Mouse (Mus musculus) heart, adult 9 months (tissue): ENCODE data around the gene 2310011J03Rik.
A peak's percentile ranks its signal among the peaks of the same experiment; 100 is the strongest.

Experiments
- DNase-seq, 2 experiments: peaks; one replicate each; pipeline ENCODE4 v3.0.0; 2022; ENCODE audit warnings: low spot score in 2 of 2

The 2310011J03Rik gene

DNA sequence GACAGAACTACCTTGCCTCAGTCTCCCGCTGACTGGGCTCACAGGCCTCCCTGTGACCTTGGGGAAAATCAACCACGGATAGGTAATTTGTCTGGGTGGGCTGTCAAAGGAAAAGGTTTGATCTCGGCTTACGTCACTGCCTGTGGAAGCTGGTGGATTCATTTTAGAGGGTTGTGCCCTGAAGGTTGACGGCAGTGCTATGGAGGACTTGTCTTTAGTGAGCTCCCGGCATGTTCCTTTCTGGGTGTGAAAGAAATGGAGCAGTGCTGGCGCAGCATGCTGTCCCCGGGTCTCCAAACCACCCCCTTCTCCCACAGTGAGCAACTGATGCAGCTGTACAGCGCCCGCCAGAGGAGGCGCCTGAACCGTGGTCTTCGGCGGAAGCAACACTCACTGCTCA, 27.0 kb downstream of the 2310011J03Rik start:
- DNase-seq: no peak

DNA sequence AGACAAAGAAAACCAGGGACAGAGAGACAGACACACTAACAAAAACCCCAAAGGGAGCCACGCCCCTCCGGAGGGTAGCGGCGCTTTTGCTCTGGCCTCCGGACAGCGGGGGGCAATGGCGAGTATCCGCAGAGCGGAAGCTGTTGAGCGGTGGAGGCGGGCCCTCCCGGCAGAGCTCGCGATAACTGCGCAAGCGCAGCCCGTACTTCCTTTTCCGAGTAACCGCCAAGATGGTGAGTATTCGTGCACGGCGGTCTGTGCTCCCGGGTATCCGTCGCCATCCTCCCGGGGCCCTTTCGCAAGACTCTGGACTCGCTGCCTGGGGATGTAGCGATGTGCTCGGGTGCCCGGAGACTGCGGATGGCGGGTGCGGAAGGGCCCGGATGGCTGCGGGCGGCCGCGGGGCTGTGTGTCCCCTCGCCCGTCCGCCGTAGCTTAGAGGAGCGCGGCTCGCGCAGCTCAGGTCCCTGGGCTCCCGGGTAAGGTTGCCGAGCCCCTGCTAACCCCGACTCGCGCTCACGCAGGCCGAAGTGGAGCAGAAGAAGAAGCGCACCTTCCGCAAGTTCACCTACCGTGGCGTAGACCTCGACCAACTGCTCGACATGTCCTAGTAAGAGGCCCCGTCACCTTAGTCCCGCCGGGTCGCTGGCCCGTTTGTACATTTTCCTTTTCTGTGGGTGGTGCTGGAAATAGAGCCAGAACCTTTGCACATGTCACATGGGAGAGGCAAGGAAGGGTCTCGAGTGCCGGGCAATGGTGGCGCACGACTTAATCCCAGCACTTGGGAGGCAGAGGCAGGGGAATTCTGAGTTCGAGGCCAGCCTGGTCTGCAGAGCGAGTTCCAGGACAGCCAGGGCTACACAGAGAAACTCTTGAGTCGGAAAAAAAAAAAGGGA, 27.8 kb downstream of the 2310011J03Rik start, which contains the start of gene Rps15:
TSS of gene Rps15 (plus strand) at position 203 of the 896 bp plus-strand sequence.
- DNase-seq: peak; percentile 89 to 93

DNA sequence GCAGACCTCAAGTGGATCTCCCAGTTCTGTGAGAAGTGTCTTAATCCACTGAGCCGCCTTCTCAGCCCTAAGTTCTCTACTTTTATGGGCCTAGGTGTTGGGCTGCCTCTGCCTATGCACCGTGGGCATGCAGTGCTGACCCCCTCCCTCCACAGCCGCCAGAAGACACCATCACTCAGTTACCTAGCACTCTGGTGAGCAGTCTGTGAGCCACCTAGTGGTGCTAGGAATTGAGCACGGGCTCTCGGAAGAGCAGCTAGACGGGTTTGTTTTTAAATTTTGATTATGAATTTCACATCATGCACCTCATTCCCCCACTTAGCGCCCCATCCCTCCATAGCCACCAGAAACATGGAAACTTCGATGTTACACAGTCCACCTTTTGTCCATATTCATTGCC, 31.7 kb downstream of the 2310011J03Rik start:
- DNase-seq: no peak

DNA sequence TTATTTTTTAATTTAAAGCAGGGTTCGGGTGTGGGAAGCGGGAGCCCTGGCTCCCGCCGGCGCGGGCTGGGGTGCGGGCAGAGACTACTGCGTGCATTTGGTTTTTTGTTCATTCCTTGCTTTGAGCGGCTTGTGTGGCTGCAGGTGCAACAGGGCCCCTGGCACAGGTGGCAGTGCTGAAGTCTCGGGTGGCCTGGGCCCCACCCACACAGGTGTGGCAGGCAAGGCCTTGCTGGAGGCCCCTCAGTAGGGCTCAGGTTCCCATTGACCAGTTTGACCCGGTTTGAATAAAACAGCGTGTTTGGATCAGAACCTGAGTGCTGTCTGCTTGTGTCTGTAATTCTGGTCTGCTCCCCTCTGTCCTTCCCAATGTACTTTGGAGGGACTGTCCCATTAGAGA, 32.2 kb downstream of the 2310011J03Rik start:
- no peak for DNase-seq

DNA sequence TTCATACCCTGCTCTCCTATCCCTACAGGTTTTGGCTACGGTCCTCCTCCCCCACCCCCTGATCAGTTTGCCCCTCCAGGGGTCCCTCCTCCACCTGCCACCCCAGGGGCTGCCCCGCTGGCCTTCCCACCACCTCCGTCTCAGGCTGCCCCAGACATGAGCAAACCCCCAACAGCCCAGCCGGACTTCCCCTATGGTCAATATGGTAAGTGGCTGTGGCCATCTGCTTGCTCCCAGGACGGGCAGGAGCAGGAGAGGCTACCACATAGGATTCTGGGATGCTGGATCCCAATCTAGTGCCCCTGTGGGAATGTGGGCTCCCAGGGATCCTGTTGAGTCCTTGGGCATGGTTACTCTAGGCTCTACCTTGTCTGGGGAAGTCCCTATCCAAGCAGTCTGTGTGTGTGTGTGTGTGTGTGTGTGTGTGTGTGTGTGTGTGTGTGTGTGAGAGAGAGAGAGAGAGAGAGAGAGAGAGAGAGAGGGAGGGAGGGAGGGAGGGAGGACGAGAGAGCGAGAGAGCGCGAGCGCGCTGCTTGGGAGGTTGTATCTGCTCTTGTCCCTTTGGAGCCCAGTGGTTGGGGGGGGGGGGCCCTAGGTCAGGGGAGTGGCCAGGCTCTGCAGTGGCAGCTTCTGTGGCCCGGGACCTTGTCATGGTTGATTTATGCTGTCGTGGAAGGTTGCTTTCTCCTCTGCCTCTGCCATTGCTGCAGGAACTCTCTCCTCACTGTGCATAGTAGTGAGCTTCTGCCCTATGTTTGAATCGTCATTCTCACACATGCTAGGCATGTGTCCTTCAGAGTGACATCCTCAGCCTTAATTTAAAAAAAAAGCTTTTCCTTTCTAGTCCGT, 34.9 kb downstream of the 2310011J03Rik start:
- DNase-seq: no peak

DNA sequence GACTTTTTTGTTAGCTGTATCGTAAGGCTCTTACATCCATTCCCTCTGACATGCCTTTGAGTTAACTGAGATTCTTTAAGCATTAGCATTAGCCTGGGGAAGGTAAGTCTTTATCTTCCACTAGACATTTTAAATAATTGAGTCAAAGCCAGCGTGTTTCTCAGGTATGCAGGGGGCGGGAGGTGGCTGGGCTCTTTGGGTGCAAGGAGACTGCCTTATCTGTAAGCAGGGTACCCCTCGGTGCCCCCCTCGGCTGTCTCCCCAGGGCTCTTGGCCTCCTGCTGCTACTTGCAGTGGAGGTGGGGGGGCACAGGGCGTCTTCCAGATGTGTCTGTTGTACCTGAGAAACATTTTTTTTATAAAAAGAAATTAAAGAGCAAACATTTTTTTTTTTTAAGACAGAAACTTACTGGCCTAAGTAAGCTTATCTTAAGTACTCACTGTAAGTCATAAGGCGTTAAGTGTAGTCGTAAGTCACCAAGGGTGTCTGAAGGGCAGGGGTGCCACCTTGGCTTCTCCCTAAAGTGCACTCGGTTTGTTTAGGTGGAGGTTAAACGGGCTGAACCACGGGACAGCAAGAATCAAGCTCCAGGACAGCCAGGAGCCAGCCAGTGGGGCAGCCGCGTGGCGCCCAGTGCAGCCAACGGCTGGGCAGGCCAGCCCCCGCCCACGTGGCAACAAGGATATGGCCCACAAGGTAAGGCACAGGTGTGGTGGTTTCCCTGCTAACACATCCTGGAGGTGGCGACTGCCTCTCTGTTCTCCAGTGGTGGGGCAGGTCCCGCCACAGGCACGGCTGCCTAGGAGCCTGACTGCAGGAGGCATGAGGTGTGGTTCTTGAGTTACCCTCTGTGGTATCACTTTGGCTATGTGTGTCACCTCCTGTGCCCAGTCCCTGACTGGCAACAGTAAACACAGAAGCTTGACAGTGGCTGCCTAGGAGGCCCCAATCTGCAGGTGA, 37.6 kb downstream of the 2310011J03Rik start:
- DNase-seq: no peak

DNA sequence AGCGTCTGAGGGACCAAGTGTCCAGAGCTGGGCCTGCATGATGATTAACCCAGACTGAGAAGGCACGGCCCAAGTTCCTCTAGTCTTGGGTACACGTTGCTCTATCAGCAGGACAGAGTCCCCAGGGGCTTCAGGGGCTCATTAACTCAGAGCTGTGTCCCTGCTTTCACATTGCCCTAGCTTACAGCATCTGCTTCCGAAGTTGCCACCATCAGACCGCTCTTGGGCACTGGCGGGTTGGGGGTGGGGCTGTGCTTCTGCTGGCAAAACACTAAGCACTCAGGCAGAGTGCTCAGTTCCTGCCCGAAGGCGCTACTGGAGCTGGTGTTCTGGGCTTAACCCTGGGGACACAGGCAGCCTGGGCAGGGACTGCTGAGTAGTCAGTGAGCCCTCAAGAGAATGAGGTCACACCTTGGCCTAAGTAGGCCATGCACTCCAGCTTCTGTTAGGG, 38.4 kb downstream of the 2310011J03Rik start:
- no peak for DNase-seq

DNA sequence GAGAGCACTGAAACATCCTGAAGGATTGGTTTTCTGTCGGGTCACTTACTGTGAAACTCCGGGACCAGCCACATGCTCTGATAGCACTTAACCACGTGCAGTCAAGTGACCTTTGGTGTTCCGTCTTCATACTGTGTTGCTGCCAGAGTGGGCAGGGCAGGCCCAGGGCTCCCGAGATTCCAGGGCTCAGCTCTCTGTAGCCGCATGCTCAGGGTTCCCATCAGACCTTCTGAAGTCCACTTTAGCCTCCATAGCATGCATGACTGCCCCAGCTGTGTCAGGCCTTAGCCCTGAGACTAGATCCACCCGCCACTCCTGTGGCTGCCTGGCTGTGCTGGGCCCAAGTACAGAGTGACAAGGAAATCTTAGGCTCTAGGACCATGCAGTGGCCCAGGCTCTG, 39.0 kb downstream of the 2310011J03Rik start:
- DNase-seq: peak in 1 of 2 experiments; percentile 64

DNA sequence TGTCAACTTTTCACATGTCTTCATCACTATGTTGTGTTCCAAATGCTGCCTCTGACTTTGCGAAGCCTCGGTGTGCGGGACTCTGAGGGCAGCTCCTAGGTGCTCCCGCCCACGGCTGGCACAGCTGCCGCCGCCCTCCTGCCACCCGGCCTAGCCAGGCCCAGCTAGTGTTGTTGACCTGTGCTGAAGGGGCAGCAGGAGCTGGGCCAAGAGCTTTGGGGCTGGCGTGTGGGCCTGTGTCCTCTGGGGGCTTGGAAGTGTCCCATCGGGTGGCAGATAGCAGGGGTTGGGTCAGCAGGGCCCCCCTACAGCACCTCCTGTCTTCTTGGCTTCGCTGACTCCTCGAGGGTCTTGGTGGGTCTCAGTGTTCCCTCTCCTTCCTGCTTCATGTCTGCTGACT, 41.1 kb downstream of the 2310011J03Rik start:
- DNase-seq: no peak

DNA sequence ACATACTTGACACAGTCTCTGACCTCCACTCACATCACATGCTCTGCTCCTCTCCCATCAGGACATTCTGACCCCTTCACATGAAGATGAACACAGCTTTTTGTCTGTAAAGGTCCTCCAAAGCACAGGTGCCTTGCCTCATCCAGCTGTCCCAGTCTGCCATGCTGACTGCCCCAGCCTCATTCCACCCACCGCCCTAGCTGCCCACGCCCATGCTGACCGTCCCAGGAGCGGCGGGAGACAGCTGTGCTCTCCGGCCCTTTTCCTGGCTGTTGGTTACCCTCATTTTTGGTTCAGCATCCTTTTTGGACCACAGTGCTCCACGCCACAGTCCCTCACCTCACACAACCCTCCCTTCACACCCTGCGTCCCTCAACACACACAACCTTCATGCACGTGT, 41.9 kb downstream of the 2310011J03Rik start:
- no peak for DNase-seq

DNA sequence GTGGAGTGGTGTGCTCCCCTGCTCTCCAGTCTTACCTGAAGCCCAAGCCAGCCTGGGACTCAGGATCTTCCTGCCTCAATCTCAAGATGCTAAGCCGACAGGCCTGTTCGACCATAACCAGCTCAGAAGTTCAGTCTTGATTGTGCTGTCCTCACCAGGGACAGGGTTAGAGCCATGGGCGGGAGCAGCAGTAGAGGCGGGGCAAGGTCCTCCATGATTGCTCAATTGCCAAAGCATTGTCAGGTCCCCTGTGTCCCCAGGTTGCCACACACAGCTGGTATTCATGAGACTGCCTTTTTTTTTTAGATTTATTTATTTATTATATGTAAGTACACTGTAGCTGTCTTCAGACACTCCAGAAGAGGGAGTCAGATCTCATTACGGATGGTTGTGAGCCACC, 44.1 kb downstream of the 2310011J03Rik start:
- no peak for DNase-seq

DNA sequence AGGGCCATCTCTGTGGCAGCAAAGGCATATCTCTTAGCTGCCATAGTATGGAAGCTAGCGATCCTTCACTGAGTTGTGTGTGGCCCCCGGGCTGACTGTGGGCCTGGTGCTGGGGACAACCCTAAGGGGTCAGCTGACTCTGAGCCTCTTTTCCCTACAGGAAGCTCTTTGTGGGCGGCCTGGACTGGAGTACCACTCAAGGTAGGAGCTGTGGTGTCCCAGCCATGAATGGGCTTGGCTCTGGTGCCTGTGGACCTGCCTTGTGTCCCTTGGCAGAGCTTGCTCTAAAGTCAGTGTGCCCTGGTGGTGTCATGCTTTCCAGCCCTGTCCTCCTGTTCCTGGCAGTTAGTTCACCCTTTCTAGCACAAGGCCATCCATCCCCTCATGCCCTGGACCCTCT, 46.5 kb downstream of the 2310011J03Rik start:
- DNase-seq: no peak

DNA sequence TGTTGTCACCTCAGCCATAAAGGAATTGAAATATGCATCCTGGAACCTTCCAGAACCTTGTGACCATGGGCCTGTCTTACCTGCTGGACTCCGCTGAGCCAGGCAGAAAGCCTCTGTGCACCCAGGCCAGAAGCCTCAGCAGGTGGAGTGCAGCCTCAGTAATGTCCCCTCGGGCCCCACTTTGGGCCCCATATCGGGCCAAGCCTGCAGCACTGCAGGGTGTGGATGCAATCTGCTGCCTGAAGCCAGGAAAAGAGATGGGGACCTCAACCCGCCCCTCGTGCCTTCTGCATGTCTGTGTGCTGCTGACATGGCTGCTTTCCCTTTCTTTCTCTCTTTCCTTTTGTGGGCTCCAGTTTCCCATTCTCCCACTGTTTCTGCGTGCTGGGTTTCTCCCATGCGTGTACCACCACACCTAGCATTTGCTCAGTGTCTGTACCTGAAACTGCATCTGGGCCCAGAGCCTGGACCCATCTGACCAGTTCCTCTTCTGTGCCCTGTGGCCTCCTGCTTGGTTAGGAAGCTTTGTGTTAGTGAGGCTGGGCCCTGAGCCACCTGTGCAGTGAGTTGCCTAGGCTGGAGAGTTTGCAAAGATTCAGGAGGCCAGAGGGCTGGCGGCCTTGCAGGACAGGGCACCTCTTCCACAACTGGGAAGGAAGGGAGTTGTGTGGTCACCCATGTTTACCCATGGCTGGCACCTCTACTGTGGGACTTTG, 48.3 kb downstream of the 2310011J03Rik start:
- no peak for DNase-seq

DNA sequence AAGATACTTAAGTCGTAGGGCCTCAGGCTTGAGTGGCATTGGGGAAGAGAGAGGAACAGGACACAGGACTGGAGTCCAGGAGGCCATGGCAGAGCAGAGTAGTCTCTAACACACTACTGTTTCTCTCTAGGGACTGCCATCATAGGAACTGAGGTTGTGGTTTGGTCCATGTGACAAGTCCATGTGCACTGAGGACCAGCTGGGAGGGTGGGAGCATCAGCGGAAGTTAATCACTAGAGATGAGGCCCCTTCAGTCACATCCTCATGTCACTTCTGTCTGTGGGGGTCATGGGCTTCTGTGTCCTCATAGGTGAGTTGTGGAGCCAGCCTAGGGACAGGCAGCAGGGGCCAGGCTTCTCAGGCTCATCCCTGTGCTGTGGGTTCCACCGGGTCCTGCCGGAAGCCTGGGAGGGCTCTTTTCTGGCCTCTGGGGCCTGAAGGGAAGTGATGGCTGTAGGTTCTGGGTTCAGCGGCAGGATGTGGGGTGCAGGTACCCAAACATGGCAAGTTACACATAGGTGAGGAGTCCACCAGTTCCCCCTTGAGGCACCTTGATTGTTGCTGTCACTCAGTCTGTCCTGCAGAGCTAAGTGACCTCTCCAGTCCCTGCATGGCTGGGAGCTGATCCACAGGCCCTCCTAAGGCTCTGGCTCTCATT, 49.0 kb downstream of the 2310011J03Rik start:
- DNase-seq: no peak

DNA sequence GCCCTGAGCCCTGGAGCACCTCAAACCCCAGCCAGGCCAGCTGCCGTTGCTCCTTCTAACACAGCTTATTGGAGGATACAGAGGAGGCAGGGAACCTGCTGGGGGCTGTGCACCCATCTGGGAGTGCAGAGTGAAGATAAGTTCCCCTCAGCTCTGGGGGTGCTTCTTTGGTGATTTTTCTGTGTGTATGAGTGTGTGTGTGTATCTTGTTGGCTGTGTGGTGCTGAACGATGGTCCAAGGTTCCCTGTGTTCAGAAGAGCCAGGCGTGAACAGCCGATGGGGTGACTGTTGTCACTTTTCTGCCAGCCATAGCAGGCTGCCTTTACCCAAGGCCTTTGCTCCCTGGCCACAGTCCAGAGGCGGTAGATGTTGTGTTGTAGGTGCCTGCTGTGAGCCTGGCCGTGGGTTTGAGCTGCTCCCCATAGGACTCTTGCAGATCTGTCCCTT, 49.6 kb downstream of the 2310011J03Rik start:
- DNase-seq: no peak

DNA sequence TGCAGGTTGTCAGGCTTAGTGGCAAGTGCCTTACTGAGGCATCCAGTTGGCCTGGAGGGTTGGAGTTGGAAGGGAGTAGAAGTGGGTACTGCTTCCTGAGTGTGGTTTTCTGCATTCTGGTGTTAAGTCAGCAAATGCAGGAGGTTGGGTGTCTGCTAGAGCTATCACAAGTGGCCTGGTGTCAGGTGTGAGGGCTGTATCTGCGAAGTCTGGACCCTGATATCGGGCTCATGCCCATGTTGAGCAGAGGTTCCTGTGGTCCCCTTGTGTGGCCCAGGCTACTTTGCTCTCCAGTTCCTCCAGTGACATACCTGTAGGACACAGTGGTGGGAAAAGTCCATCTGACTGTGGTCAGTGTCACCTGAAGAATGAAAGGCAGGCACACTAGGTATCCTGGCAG, 50.2 kb downstream of the 2310011J03Rik start:
- DNase-seq: no peak
